Mouse (Mus musculus) gastrocnemius, postnatal 10 days (tissue): ENCODE data around the gene Rnf43. TPM values are rescaled to one million over a fixed set of nuclear protein-coding genes. Genes with fewer than 3 reads are reported as not detected.

Experiments
- DNase-seq: peaks from one replicate; pipeline ENCODE4 v3.0.0; 2021; ENCODE audit warnings: mixed read lengths
- total RNA-seq, 2 experiments: library from RNA; stranded (reverse); gene quantifications; 2 replicates each; pipeline ENCODE4 v1.2.3; 2021

Rnf43 gene
- total RNA-seq, 2 experiments from 2014 or later: 0.07 to 0.16 TPM

GRCm38 (mm10) chr11:87747312-87747711 is 84.8 kb downstream of the Rnf43 start:
- DNase-seq: no peak

GRCm38 (mm10) chr11:87747716-87748115 is 85.2 kb downstream of the Rnf43 start:
- no peak for DNase-seq

- DNase-seq: no peak
Measured at GRCm38 (mm10) chr11:87748132-87749119, 85.9 kb downstream of the Rnf43 start.

GRCm38 (mm10) chr11:87749192-87750042 is 86.9 kb downstream of the Rnf43 start:
- no peak for DNase-seq

- DNase-seq: no peak
Measured at GRCm38 (mm10) chr11:87750043-87750421, 87.5 kb downstream of the Rnf43 start.

- no peak for DNase-seq
Measured at GRCm38 (mm10) chr11:87750521-87750920, 88.0 kb downstream of the Rnf43 start.

GRCm38 (mm10) chr11:87751031-87751430 is 88.5 kb downstream of the Rnf43 start:
- no peak for DNase-seq

- no peak for DNase-seq
Measured at GRCm38 (mm10) chr11:87751491-87751966, 89.0 kb downstream of the Rnf43 start.

- no peak for DNase-seq
Measured at GRCm38 (mm10) chr11:87752307-87752706, 89.8 kb downstream of the Rnf43 start.

- no peak for DNase-seq
Measured at GRCm38 (mm10) chr11:87753255-87753654, 90.7 kb downstream of the Rnf43 start.

- no peak for DNase-seq
Measured at GRCm38 (mm10) chr11:87753891-87754501, 91.5 kb downstream of the Rnf43 start.

GRCm38 (mm10) chr11:87754603-87755002 is 92.1 kb downstream of the Rnf43 start:
- DNase-seq: no peak

GRCm38 (mm10) chr11:87755360-87756017 is 93.0 kb downstream of the Rnf43 start:
- DNase-seq: no peak

GRCm38 (mm10) chr11:87756251-87756820 is 93.8 kb downstream of the Rnf43 start:
- no peak for DNase-seq

- DNase-seq: no peak
Measured at GRCm38 (mm10) chr11:87757001-87757954, 94.8 kb downstream of the Rnf43 start.

GRCm38 (mm10) chr11:87758161-87758911 is 95.8 kb downstream of the Rnf43 start:
- DNase-seq: no peak

GRCm38 (mm10) chr11:87758957-87759608 is 96.6 kb downstream of the Rnf43 start:
- no peak for DNase-seq

- no peak for DNase-seq
Measured at GRCm38 (mm10) chr11:87759609-87760005, 97.1 kb downstream of the Rnf43 start.
